Mouse (Mus musculus): ENCODE measurements at regions not wholly inside any gene's neighbourhood (a gene's known extent, or its start where the extent isn't known, plus 50 kb on each side); places are given as distances from the start of the nearest gene placed in this dataset.
A peak's percentile ranks its signal among the peaks of the same experiment; 100 is the strongest.

DNA sequence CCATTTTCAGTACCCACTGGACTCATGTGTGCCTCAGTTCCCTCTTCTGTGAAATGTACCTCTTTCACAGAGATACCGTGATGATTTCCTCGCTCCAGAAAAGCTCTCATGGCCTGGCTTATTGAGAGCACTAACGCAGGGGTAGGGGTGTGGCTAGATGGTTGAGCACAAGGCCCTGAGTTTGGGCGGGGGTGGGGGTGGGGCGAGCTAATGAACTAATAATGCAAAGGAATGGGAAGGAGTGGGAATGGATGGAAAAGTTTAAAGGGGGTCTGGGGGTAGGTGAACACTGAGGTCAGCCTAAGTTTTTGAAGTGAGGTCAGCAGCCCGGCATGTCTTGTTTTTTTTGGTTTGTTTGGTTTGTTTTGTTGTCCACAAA is 64.3 kb upstream of the Akt3 start:
- Histone ChIP-seq H3K27ac (peak overlapping the region; percentile 93), H3K4me1 (peaks cover 24% of the 10 kb centered on the region), H3K36me3 (replicated peaks) (no peaks in the 10 kb centered on the region), H3K27me3 (ENCODE audit: poor library complexity, severe bottlenecking) (no peaks in the 10 kb centered on the region), H3K9me3 (no peaks in the 10 kb centered on the region), H3K4me3 (peak overlapping the region; percentile 62)
- WGBS, result under 1% methylated on average over 6 of the region's 6 CpGs
- no peak for DNase-seq (ENCODE audit: extremely low spot score, low spot score)

DNA sequence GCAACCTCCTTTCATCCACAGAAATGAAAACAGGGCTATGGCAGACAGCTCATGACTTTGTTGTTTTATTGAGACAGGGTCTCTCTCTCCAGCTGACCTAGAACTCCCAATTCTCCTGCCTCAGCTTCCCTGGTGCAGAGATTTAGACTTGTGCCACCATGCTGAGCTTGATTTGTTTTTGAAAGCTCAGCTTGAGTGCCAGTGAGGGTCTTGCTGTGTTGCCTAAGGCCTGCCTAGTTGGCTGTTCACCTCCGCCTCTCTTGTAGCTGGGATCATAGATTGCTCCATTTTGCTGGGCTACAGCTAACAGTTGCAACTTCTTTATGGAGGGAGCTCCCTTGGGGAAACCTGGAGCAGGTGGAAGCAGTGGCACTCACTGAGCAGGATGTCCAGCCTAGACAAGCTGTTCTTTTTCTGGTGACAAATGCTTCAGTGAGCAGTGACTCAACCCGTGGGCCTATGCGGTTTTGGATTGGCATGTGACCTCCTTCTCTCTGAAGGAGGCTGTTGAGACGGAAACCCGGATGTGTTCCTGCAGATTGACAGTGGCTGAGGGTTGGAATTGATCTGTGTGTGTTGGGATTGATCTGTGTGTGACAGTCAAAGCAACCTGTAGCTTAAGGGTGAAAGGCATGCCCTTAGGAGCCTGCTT is 63.8 kb upstream of the Akt3 start:
- H3K4me3 ChIP-seq, result peak overlapping the region; percentile 62; the same call in 1 of the 2 replicates
- WGBS, result 27% methylated on average over 5 of the region's 5 CpGs
- peak; percentile 25 for DNase-seq (ENCODE audit: extremely low spot score, low spot score)
- H3K27ac ChIP-seq, result peak overlapping the region; percentile 93
- peaks cover 24% of the 10 kb centered on the region for H3K4me1 ChIP-seq
- no peaks in the 10 kb centered on the region for H3K36me3 ChIP-seq (replicated peaks)
- no peaks in the 10 kb centered on the region for H3K9me3 ChIP-seq
- no peaks in the 10 kb centered on the region for H3K27me3 ChIP-seq (ENCODE audit: poor library complexity, severe bottlenecking)

GRCm38 (mm10) chr1:177308213-177308872 is 50.3 kb upstream of the Akt3 start:
- H3K4me3 ChIP-seq, result no peak overlapping the region
- H3K36me3 ChIP-seq (replicated peaks), result no peaks in the 10 kb centered on the region
- no peaks in the 10 kb centered on the region for H3K27me3 ChIP-seq (ENCODE audit: poor library complexity, severe bottlenecking)
- WGBS, result 35% methylated on average over 5 of the region's 5 CpGs
- H3K27ac ChIP-seq, result no peak overlapping the region
- DNase-seq (ENCODE audit: extremely low spot score, low spot score), result no peak
- no peaks in the 10 kb centered on the region for H3K9me3 ChIP-seq
- peaks cover 11% of the 10 kb centered on the region for H3K4me1 ChIP-seq
